Mouse (Mus musculus) hindbrain, embryonic 11.5 days (tissue): Measurements from ENCODE around the gene Slc25a43. TPM values are rescaled to one million over a fixed set of nuclear protein-coding genes. Genes with fewer than 3 reads are reported as not detected.

Experiments used
- ATAC-seq: fragments of 200-750 bp; cut with Nextera tagmentation; 2 replicates; pipeline ENCODE4 v1.8.0; 2017; ENCODE audit warnings: mild to moderate bottlenecking, moderate TSS enrichment, moderate library complexity; ENCODE audit not compliant: low FRiP score
- DNase-seq: peaks from one replicate; pipeline ENCODE4 v3.0.0-alpha.2; 2015; ENCODE audit warnings: low spot score
- H3K27ac ChIP-seq: fragments of 300-500 bp; sonication (generic); 2 replicates; pipeline ENCODE4 v1.5.1; 2014; ENCODE audit warnings: mild to moderate bottlenecking, low read depth, low read length
- H3K27me3 ChIP-seq: fragments of 300-500 bp; sonication (generic); 2 replicates; pipeline ENCODE4 v1.6.1; 2014; ENCODE audit warnings: mild to moderate bottlenecking, low read length, moderate library complexity, mixed read lengths; ENCODE audit not compliant: control insufficient read depth, insufficient read depth
- H3K36me3 ChIP-seq: fragments of 300-500 bp; sonication (generic); 2 replicates; pipeline ENCODE4 v1.6.1; 2014; ENCODE audit warnings: mild to moderate bottlenecking, low read length, moderate library complexity, mixed read lengths; ENCODE audit not compliant: control insufficient read depth, insufficient read depth
- H3K4me1 ChIP-seq: fragments of 300-500 bp; sonication (generic); replicated peaks from 2 replicates; pipeline ENCODE4 v1.6.1; 2014; ENCODE audit warnings: low read length, mixed read lengths; ENCODE audit not compliant: control insufficient read depth, insufficient read depth
- H3K4me2 ChIP-seq: fragments of 300-500 bp; sonication (generic); replicated peaks from 2 replicates; pipeline ENCODE4 v1.6.1; 2014; ENCODE audit warnings: mild to moderate bottlenecking, low read depth, low read length
- H3K4me3 ChIP-seq: fragments of 300-500 bp; sonication (generic); 2 replicates; pipeline ENCODE4 v1.5.1; 2014; ENCODE audit warnings: low read depth, low read length
- H3K9ac ChIP-seq: fragments of 300-500 bp; sonication (generic); 2 replicates; pipeline ENCODE4 v1.6.1; 2014; ENCODE audit warnings: low read depth, low read length
- H3K9me3 ChIP-seq: fragments of 300-500 bp; sonication (generic); 2 replicates; pipeline ENCODE4 v1.6.1; 2016; ENCODE audit warnings: low read length; ENCODE audit not compliant: control insufficient read depth
- WGBS: fragments of 180-500 bp; shearing (Covaris S2); extraction: QIAGEN DNeasy Blood & Tissue Kit; methylation state at CpG from one replicate; pipeline ENCODE4 v1.1.7; 2014; 5-methylcytosine and 5-hydroxymethylcytosine counted together
- polyA plus RNA-seq: library from polyadenylated mRNA; unstranded; fragments of >200 nt; fragmentation: Nextera tagmentation; extraction: Ambion mirVana; gene quantifications from 2 replicates; pipeline ENCODE4 v1.2.1, GENCODE M21; 2014

Gene Slc25a43
- polyA plus RNA-seq, 1 experiment from 2014 or later: 1.2 TPM

DNA sequence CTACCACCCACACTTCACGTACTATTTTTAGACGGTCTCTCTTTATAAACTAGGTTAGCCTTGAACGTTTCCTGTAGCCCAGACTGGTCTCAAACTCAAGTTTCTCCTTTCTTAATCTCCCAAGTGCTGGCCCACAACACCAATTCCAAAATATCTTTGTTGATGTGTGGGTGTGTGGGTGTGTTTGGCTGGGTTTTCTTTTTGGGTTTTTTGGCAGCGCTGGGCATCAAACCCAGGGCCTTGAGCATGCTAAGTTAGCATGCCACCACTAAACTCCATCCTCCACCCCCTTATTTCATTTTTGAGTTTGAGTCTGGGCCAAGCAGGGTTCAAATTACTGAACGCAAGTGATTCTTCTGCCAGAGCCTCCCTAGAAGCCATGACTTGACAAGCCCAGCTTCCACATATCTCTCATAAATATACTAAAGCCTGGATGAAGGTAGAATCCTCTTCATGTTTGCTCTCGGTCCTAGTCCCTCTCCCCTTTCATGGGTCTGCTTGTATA, 5.9 kb downstream of the Slc25a43 start:
- H3K36me3 ChIP-seq: no peaks in the 10 kb centered on the region
- H3K27me3 ChIP-seq: no peaks in the 10 kb centered on the region
- ATAC-seq: no peak
- H3K4me3 ChIP-seq: no peak overlapping the region
- WGBS: 87% methylated on average over 6 of the region's 6 CpGs
- H3K4me1 ChIP-seq: no peaks in the 10 kb centered on the region
- no peak overlapping the region for H3K27ac ChIP-seq
- H3K9ac ChIP-seq: no peak overlapping the region
- no peak overlapping the region for H3K4me2 ChIP-seq
- no peaks in the 10 kb centered on the region for H3K9me3 ChIP-seq
- DNase-seq: no peak

DNA sequence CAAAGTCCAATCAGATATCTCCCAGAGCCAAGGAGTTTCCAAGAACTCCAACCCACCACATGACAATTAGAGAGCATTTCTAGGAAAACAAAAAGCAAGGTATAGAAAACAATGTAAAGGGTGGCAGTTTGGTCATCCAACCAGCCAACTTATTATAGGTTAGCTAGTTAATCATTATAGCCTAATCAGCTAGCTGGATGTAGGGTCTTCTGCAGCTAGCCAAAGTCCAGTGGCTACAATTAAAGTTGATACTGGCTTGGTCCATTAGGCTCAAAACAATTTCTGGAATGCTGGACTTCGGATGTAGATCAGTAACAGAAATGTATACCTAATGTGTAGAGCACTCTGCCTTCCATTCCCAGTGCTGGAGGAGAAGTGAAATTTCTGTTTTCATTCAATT, 7.1 kb downstream of the Slc25a43 start:
- H3K4me2 ChIP-seq: no peak overlapping the region
- ATAC-seq: no peak
- H3K36me3 ChIP-seq: no peaks in the 10 kb centered on the region
- no peaks in the 10 kb centered on the region for H3K27me3 ChIP-seq
- no peak overlapping the region for H3K9ac ChIP-seq
- H3K9me3 ChIP-seq: no peaks in the 10 kb centered on the region
- no peaks in the 10 kb centered on the region for H3K4me1 ChIP-seq
- no peak overlapping the region for H3K4me3 ChIP-seq
- H3K27ac ChIP-seq: no peak overlapping the region
- DNase-seq: no peak
- 93% methylated on average over 1 of the region's 1 CpGs for WGBS

DNA sequence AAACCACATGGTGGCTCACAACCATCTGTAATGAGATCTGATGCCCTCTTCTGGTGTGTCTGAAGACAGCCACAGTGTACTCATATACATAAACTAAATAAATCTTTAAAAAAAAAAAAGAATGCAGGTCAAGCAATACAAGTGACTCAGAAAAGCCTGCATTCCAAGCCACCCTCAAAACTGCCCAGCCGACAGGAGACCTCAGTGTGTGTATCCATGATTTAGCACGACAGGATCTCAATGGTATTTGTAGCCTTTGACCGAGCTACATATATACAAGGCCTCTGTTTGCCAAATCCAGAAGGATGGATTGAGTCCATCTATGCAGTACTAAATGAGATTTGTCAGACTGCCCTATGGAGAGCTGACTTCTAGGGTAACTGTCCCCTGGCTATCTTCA, 9.1 kb downstream of the Slc25a43 start:
- no peak for DNase-seq
- H3K9me3 ChIP-seq: no peaks in the 10 kb centered on the region
- no peaks in the 10 kb centered on the region for H3K27me3 ChIP-seq
- ATAC-seq: no peak
- no peak overlapping the region for H3K9ac ChIP-seq
- H3K36me3 ChIP-seq: no peaks in the 10 kb centered on the region
- no peak overlapping the region for H3K27ac ChIP-seq
- H3K4me2 ChIP-seq: no peak overlapping the region
- H3K4me3 ChIP-seq: no peak overlapping the region
- 87% methylated on average over 3 of the region's 3 CpGs for WGBS
- no peaks in the 10 kb centered on the region for H3K4me1 ChIP-seq

DNA sequence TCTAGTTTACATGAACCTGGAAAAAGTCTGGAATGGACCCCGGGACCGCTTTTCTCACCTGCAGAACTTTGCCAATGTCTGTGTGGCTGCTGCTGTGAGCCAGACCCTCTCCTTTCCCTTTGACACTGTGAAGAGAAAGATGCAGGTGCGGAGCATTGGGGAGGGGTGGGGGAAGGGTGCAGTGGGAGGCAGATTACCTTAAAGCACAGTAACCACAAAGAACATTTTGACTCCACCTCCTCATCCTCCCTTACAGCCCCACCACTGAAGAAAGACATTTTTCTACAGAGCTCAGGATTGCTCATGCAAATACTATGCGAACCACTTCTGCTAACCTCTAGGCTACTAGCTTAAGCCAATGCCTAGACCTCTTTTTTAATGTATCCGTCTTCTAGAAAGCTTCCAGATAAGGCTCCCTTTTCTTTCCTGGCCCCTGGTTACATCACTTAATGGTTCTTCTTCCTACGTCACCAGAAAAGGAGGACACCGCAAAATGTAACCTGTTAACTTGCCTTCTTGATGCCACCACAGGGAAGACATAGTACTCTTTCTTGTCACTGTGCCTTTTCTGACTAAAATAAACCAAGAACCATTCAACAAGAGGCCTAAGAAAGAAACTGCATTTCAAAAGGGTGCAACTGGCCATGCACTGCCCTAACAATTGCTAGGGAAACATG, 14.5 kb downstream of the Slc25a43 start:
- H3K27ac ChIP-seq: no peak overlapping the region
- no peak overlapping the region for H3K4me3 ChIP-seq
- DNase-seq (no peak), ATAC-seq (no peak)
- no peaks in the 10 kb centered on the region for H3K4me1 ChIP-seq
- 79% methylated on average over 7 of the region's 7 CpGs for WGBS
- H3K36me3 ChIP-seq: no peaks in the 10 kb centered on the region
- H3K4me2 ChIP-seq: no peak overlapping the region
- H3K27me3 ChIP-seq: no peaks in the 10 kb centered on the region
- H3K9me3 ChIP-seq: no peaks in the 10 kb centered on the region
- H3K9ac ChIP-seq: no peak overlapping the region

DNA sequence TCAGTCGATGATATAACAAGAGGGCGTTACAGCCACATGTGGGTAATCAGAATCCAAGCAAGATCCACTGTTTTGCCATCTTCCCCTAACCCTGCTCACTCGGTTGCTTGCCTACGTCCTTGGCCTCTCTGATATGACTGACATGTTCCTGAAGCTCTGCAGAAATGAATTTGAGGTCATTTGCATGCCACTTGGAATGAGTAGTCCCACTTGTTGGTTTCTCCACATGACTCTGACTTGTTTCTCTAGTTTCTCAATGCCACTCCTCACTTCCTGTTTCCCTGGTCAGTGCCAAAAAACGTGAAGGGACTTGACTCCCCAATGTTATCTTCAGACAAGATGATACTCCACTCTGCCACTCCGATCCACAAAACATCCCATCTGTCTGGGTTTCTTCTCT, 15.1 kb downstream of the Slc25a43 start:
- Histone ChIP-seq H3K4me2 (no peak overlapping the region), H3K27me3 (no peaks in the 10 kb centered on the region), H3K9ac (no peak overlapping the region), H3K9me3 (no peaks in the 10 kb centered on the region), H3K27ac (no peak overlapping the region), H3K4me3 (no peak overlapping the region), H3K4me1 (no peaks in the 10 kb centered on the region), H3K36me3 (no peaks in the 10 kb centered on the region)
- no peak for DNase-seq
- ATAC-seq: no peak
- WGBS: 69% methylated on average over 6 of the region's 6 CpGs

DNA sequence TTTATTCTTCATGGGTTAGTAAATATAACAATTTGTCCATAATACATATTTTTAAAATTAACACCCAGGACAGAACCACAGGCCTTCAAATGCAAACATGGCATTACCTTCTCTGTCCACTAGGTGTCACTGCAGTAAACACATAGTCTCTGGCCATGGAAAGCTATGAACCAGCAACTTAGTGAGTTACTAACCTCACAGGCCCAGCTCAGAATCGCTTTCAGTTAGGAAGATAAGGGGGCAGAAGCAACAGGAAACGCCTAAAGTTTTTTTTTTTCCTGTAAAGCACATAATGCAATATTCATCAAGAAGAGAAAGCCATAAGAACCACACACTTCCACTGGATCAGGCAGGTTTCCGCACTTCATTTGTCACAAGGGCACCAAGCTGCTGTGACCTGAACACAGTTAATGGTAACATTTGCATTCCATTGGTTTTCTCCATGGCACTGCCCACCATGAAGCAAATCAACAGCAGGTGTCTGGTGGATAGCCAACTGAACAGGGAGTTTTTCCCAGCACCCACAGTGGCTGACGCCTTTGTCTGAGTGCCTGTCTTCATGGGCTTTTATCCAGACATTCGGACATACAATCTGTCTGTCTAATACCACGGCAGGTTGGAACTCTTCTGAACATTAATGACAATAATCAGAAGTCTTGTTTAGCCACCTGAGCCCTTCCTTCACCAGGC, 17.6 kb downstream of the Slc25a43 start:
- Histone ChIP-seq H3K9ac (no peak overlapping the region), H3K27ac (peak overlapping the region; percentile 19), H3K27me3 (no peaks in the 10 kb centered on the region), H3K4me1 (no peaks in the 10 kb centered on the region), H3K4me2 (no peak overlapping the region), H3K9me3 (no peaks in the 10 kb centered on the region), H3K36me3 (no peaks in the 10 kb centered on the region), H3K4me3 (no peak overlapping the region)
- peak; percentile 73 for DNase-seq
- peak; percentile 61; the same call in 1 of the 2 replicates for ATAC-seq
- WGBS: 48% methylated on average over 6 of the region's 6 CpGs

DNA sequence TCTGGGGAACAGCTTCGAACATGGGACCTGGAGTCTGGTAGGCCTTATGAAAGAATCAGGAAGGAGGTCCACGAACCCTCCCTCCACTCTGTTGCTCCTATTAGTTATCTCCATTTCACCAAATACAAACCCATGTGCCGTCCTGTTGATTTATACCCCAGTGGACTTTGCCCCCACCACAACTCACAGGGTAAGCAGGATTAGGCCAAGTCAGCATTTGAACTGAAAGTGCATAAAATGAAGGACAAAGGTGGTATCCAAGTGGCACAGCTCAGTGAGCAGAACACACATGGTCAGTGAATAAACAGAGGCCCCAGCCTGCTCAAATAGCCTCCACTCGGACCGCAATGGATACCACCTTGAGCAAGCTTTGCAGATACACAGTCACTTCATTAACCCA, 18.8 kb downstream of the Slc25a43 start:
- Histone ChIP-seq H3K9ac (no peak overlapping the region), H3K36me3 (no peaks in the 10 kb centered on the region), H3K4me2 (no peak overlapping the region; the same call in none of the 2 replicates), H3K4me1 (no peaks in the 10 kb centered on the region), H3K27ac (peak overlapping the region; percentile 24; the same call in 1 of the 2 replicates), H3K9me3 (no peaks in the 10 kb centered on the region), H3K27me3 (no peaks in the 10 kb centered on the region), H3K4me3 (no peak overlapping the region)
- WGBS: 66% methylated on average over 5 of the region's 5 CpGs
- ATAC-seq: no peak
- DNase-seq: no peak

DNA sequence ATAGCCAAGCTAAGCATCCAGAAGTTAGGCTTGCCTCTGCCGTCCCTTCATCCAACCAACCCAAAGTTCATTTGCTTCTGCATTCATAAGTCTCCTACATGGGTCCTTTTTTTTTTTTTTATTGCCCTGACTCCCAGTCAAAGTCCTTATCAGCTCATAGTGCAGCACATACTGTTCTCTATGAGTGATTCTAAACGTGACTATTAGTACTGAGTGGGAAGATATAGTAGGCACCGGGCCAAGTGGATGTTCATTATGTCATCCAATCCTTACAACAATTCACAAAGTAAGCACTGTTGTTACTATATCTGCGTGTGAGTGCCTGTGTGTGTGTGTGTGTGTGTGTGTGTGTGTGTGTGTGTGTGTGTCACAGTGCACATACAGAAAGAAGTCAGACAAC, 19.4 kb downstream of the Slc25a43 start:
- DNase-seq (no peak), ATAC-seq (no peak)
- H3K4me3 ChIP-seq: no peak overlapping the region
- H3K36me3 ChIP-seq: no peaks in the 10 kb centered on the region
- H3K4me2 ChIP-seq: no peak overlapping the region; the same call in 1 of the 2 replicates
- H3K9me3 ChIP-seq: no peaks in the 10 kb centered on the region
- 69% methylated on average over 4 of the region's 4 CpGs for WGBS
- no peaks in the 10 kb centered on the region for H3K27me3 ChIP-seq
- H3K9ac ChIP-seq: no peak overlapping the region
- H3K4me1 ChIP-seq: no peaks in the 10 kb centered on the region
- H3K27ac ChIP-seq: peak overlapping the region; percentile 75
